Comparison of ENCODE assay signal across 8 mouse cellular contexts in the genomic region with DNA sequence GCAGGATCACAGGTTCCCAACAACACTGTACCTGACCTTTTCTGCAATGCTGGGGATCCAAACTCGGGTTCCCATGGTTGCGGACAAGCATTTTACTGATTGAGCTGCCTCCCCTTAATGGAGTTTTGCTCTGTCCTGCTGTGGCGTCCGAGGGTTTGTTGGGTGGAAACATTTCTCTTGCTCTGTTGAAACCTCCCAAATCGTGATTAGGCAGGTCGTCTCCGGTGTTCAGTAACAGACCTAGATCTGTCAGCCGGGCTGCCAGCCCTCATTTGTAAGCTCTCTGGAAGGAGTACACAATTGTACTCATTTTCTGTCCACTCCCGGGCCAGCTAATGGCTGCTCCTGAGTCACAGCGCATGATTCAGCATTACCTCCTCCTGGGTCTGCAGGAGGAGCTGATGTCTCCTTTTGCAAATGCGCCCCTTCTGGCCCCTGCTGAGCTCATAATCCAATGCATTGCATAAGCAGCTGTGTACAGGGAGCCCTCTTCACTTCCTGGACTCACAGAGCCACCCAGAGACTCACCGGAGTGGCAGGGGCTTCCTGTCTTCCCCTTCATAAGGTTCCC. TPM values are rescaled to one million over a fixed set of nuclear protein-coding genes. Genes with fewer than 3 reads are reported as not detected.
A peak's percentile ranks its signal among the peaks of the same experiment; 100 is the strongest.
DNase-seq lines count a peak whose midpoint lies in the region; ATAC-seq lines count a peak whose summit lies in the region.

No protein-coding gene starts in this region.

- peak; percentile 3 for DNase-seq in liver, embryonic 13.5 days
- no peak for DNase-seq in liver, embryonic 11.5 days (ENCODE audit: low spot score)
- DNase-seq in c-Kit-positive CD71-negative TER-119-negative erythroid progenitor cells, embryonic 14.5 days (ENCODE audit: low read depth), result peak; percentile 51
- DNase-seq in layer of hippocampus, postnatal 10 days (ENCODE audit: low spot score in 2 of 2), result peak; percentile 26 to 37
- peak; percentile 86 for DNase-seq in midbrain, embryonic 11.5 days (ENCODE audit: low spot score, missing footprints)

- peaks cover 18% of the 10 kb centered on the region for H3K4me1 ChIP-seq in liver, embryonic 13.5 days (replicated peaks)
- peaks cover 15% of the 10 kb centered on the region for H3K4me1 ChIP-seq in liver, embryonic 11.5 days (replicated peaks; ENCODE audit: control insufficient read depth, insufficient read depth, low read length)
- peaks cover 4% of the 10 kb centered on the region for H3K4me1 ChIP-seq in midbrain, embryonic 11.5 days (ENCODE audit: control insufficient read depth, insufficient read depth, low read length)
- H3K4me1 ChIP-seq in stomach, embryonic 16.5 days (ENCODE audit: control insufficient read depth, insufficient read depth, low read length), result peaks cover 18% of the 10 kb centered on the region

- no peak overlapping the region for H3K4me3 ChIP-seq in liver, embryonic 13.5 days (replicated peaks)
- H3K4me3 ChIP-seq in liver, embryonic 11.5 days (ENCODE audit: low read depth, low read length), result no peak overlapping the region
- H3K4me3 ChIP-seq in midbrain, embryonic 11.5 days (ENCODE audit: low read depth, low read length), result no peak overlapping the region
- H3K4me3 ChIP-seq in stomach, embryonic 16.5 days (replicated peaks; ENCODE audit: low read length), result peak overlapping the region; percentile 9; the same call in 1 of the 2 replicates

- H3K36me3 ChIP-seq in liver, embryonic 13.5 days, result no peaks in the 10 kb centered on the region
- H3K36me3 ChIP-seq in liver, embryonic 11.5 days (ENCODE audit: control insufficient read depth, insufficient read depth, low read length), result no peaks in the 10 kb centered on the region
- no peaks in the 10 kb centered on the region for H3K36me3 ChIP-seq in midbrain, embryonic 11.5 days (ENCODE audit: control insufficient read depth, insufficient read depth, low read length)
- H3K36me3 ChIP-seq in stomach, embryonic 16.5 days (ENCODE audit: control insufficient read depth, insufficient read depth, low read length), result no peaks in the 10 kb centered on the region

- H3K27ac ChIP-seq in liver, embryonic 13.5 days, result no peak overlapping the region
- no peak overlapping the region for H3K27ac ChIP-seq in liver, embryonic 11.5 days (ENCODE audit: low read depth, low read length)
- H3K27ac ChIP-seq in midbrain, embryonic 11.5 days (ENCODE audit: low read depth, low read length), result no peak overlapping the region
- H3K27ac ChIP-seq in stomach, embryonic 16.5 days (ENCODE audit: low read length), result peak overlapping the region; percentile 68; the same call in 1 of the 2 replicates

- H3K9ac ChIP-seq in liver, embryonic 13.5 days, result no peak overlapping the region
- H3K9ac ChIP-seq in liver, embryonic 11.5 days (ENCODE audit: low read depth, low read length), result no peak overlapping the region
- H3K9ac ChIP-seq in midbrain, embryonic 11.5 days (ENCODE audit: low read length), result no peak overlapping the region
- peak overlapping the region; percentile 41 for H3K9ac ChIP-seq in stomach, embryonic 16.5 days (ENCODE audit: low read length)

- peak; percentile 26; the same call in 1 of the 2 replicates for ATAC-seq in liver, embryonic 13.5 days (ENCODE audit: low read depth)
- no peak for ATAC-seq in liver, embryonic 11.5 days (replicated peaks; ENCODE audit: low FRiP score)
- peak; percentile 89 for ATAC-seq in granulocyte monocyte progenitor cell, adult 5-6 weeks (replicated peaks; ENCODE audit: poor library complexity, severe bottlenecking)
- ATAC-seq in midbrain, embryonic 11.5 days (ENCODE audit: low FRiP score), result no peak
- peak; percentile 59; the same call in 1 of the 2 replicates for ATAC-seq in stomach, embryonic 16.5 days (ENCODE audit: insufficient read depth, low FRiP score)
- no peak for ATAC-seq in monocyte, adult 5-6 weeks (replicated peaks; ENCODE audit: insufficient number of reproducible peaks, low FRiP score, low TSS enrichment, poor library complexity, severe bottlenecking)

- H3K9me3 ChIP-seq in liver, embryonic 13.5 days (replicated peaks), result no peaks in the 10 kb centered on the region
- H3K9me3 ChIP-seq in liver, embryonic 11.5 days (ENCODE audit: control insufficient read depth, low read length), result no peaks in the 10 kb centered on the region
- no peaks in the 10 kb centered on the region for H3K9me3 ChIP-seq in midbrain, embryonic 11.5 days (ENCODE audit: control insufficient read depth, low read length)
- no peaks in the 10 kb centered on the region for H3K9me3 ChIP-seq in stomach, embryonic 16.5 days (replicated peaks; ENCODE audit: control insufficient read depth, low read length)

- no peak overlapping the region for H3K4me2 ChIP-seq in liver, embryonic 13.5 days
- no peak overlapping the region for H3K4me2 ChIP-seq in liver, embryonic 11.5 days
- H3K4me2 ChIP-seq in midbrain, embryonic 11.5 days, result no peak overlapping the region
- peak overlapping the region; percentile 42 for H3K4me2 ChIP-seq in stomach, embryonic 16.5 days (ENCODE audit: low read depth, low read length)

- 43% methylated on average over 12 of the region's 12 CpGs for WGBS in liver, embryonic 13.5 days (ENCODE audit: insufficient replicate concordance)
- WGBS in liver, embryonic 11.5 days, result 37% methylated on average over 12 of the region's 12 CpGs
- 52% methylated on average over 12 of the region's 12 CpGs for WGBS in midbrain, embryonic 11.5 days
- WGBS in stomach, embryonic 16.5 days, result 24% methylated on average over 12 of the region's 12 CpGs

- no peaks in the 10 kb centered on the region for H3K27me3 ChIP-seq in liver, embryonic 13.5 days
- H3K27me3 ChIP-seq in liver, embryonic 11.5 days (replicated peaks; ENCODE audit: control insufficient read depth, insufficient read depth, low read length), result no peaks in the 10 kb centered on the region
- no peaks in the 10 kb centered on the region for H3K27me3 ChIP-seq in midbrain, embryonic 11.5 days (ENCODE audit: control insufficient read depth, insufficient read depth, low read length)
- no peaks in the 10 kb centered on the region for H3K27me3 ChIP-seq in stomach, embryonic 16.5 days (ENCODE audit: control insufficient read depth, insufficient read depth, low read length)

RNA-seq across cellular contexts. Expression of gene Sipa1l2, which starts 49.8 kb away (rescaled TPM):
- polyA plus RNA-seq in liver, embryonic 13.5 days (2015; fragmentation: Nextera tagmentation; extraction: Ambion mirVana), result 0.70 and 0.86 TPM in 2 replicates
- 4.7 and 4.8 TPM in 2 replicates for polyA plus RNA-seq in liver, embryonic 11.5 days (2014; fragmentation: Nextera tagmentation; extraction: Ambion mirVana)
- total RNA-seq in granulocyte monocyte progenitor cell, adult 5-6 weeks (2014; fragmentation: Nextera tagmentation), result 1.0 and 1.4 TPM in 2 replicates
- 1.9 and 2.4 TPM in 2 replicates for total RNA-seq in granulocyte monocyte progenitor cell, adult 5-6 weeks (2017)
- 10 to 100 TPM; 29.9 to 31.2 TPM for total RNA-seq in layer of hippocampus, postnatal 10 days (2021)
- 13.0 and 14.1 TPM in 2 replicates for polyA plus RNA-seq in midbrain, embryonic 11.5 days (2014; fragmentation: Nextera tagmentation; extraction: Ambion mirVana)
- polyA plus RNA-seq in stomach, embryonic 16.5 days (2015; fragmentation: Nextera tagmentation; extraction: Ambion mirVana), result 8.6 and 9.3 TPM in 2 replicates
- total RNA-seq in monocyte, adult 5-6 weeks (2017), result 14.4 to 15.8 TPM (median 15.8 TPM) in 3 replicates

RNA-seq across cellular contexts. Expression of gene Map10, which starts 50.2 kb away (rescaled TPM):
- 0.97 and 1.00 TPM in 2 replicates for polyA plus RNA-seq in liver, embryonic 13.5 days (2015; fragmentation: Nextera tagmentation; extraction: Ambion mirVana)
- polyA plus RNA-seq in liver, embryonic 11.5 days (2014; fragmentation: Nextera tagmentation; extraction: Ambion mirVana), result 2.6 and 3.3 TPM in 2 replicates
- 1.2 and 1.3 TPM in 2 replicates for total RNA-seq in granulocyte monocyte progenitor cell, adult 5-6 weeks (2014; fragmentation: Nextera tagmentation)
- total RNA-seq in granulocyte monocyte progenitor cell, adult 5-6 weeks (2017), result 0.57 and 1.4 TPM in 2 replicates
- total RNA-seq in layer of hippocampus, postnatal 10 days (2021), result 1 to 10 TPM; 4.4 to 4.6 TPM
- polyA plus RNA-seq in midbrain, embryonic 11.5 days (2014; fragmentation: Nextera tagmentation; extraction: Ambion mirVana), result 8.5 and 10.4 TPM in 2 replicates
- polyA plus RNA-seq in stomach, embryonic 16.5 days (2015; fragmentation: Nextera tagmentation; extraction: Ambion mirVana), result 4.3 TPM in 2 replicates
- total RNA-seq in monocyte, adult 5-6 weeks (2017), result 1.5 to 3.0 TPM (median 2.5 TPM) in 3 replicates

Comparison
In these comparisons a context has a peak if more than half of its experiments do, and no peak if none do; other contexts are left out.
1. ATAC-seq: peak in liver, embryonic 13.5 days (single experiment), granulocyte monocyte progenitor cell, adult 5-6 weeks (single experiment) and stomach, embryonic 16.5 days (single experiment); none in liver, embryonic 11.5 days (single experiment), midbrain, embryonic 11.5 days (single experiment) and monocyte, adult 5-6 weeks (single experiment).